Mouse (Mus musculus) lung, postnatal 0 days (tissue): ENCODE results near the gene Msmp. TPM values are rescaled to one million over a fixed set of nuclear protein-coding genes. Genes with fewer than 3 reads are reported as not detected.

Experiments used
- ATAC-seq: fragments of 200-750 bp; cut with Nextera tagmentation; 2 replicates; pipeline ENCODE4 v1.8.0; 2017; ENCODE audit warnings: moderate library complexity
- DNase-seq: peaks from one replicate; pipeline ENCODE4 v3.0.0-alpha.2; 2016; ENCODE audit warnings: low spot score
- H3K27ac ChIP-seq: fragments of 300-500 bp; sonication (generic); 2 replicates; pipeline ENCODE4 v1.5.1; 2014; ENCODE audit warnings: antibody characterized with exemption, mild to moderate bottlenecking, low read length, mixed read lengths
- H3K27me3 ChIP-seq: fragments of 300-500 bp; sonication (generic); replicated peaks from 2 replicates; pipeline ENCODE4 v1.6.1; 2014; ENCODE audit warnings: low read length, mixed read lengths; ENCODE audit not compliant: insufficient read depth
- H3K36me3 ChIP-seq: fragments of 300-500 bp; sonication (generic); 2 replicates; pipeline ENCODE4 v1.6.1; 2014; ENCODE audit warnings: low read length, mixed read lengths; ENCODE audit not compliant: insufficient read depth
- H3K4me1 ChIP-seq: fragments of 300-500 bp; sonication (generic); 2 replicates; pipeline ENCODE4 v1.6.1; 2014; ENCODE audit warnings: antibody characterized with exemption, low read depth, low read length, mixed read lengths; ENCODE audit not compliant: insufficient read depth
- H3K4me2 ChIP-seq: fragments of 300-500 bp; sonication (generic); replicated peaks from 2 replicates; pipeline ENCODE4 v1.6.1; 2014; ENCODE audit warnings: low read depth, mild to moderate bottlenecking, low read length, moderate library complexity, mixed read lengths
- H3K4me3 ChIP-seq: fragments of 300-500 bp; sonication (generic); 2 replicates; pipeline ENCODE4 v1.5.1; 2014; ENCODE audit warnings: low read depth, low read length
- H3K9ac ChIP-seq: fragments of 300-500 bp; sonication (generic); replicated peaks from 2 replicates; pipeline ENCODE4 v1.6.1; 2014; ENCODE audit warnings: low read depth, mild to moderate bottlenecking
- H3K9me3 ChIP-seq: fragments of 300-500 bp; sonication (generic); 2 replicates; pipeline ENCODE4 v1.6.1; 2016; ENCODE audit warnings: low read length, mixed read lengths
- CTCF ChIP-seq: IDR thresholded peaks from 2 replicates; pipeline ENCODE4 v1.5.1; 2016; ENCODE audit warnings: antibody characterized with exemption, mild to moderate bottlenecking
- EP300 ChIP-seq: IDR thresholded peaks from 2 replicates; pipeline ENCODE4 v1.6.1; 2016; ENCODE audit warnings: antibody characterized with exemption, mild to moderate bottlenecking, control low read depth
- WGBS: fragments of 180-500 bp; shearing (Covaris S2); extraction: QIAGEN DNeasy Blood & Tissue Kit; methylation state at CpG from one replicate; pipeline ENCODE4 v1.1.7; 2014; 5-methylcytosine and 5-hydroxymethylcytosine counted together
- polyA plus RNA-seq: library from polyadenylated mRNA; unstranded; fragments of >200 nt; fragmentation: Nextera tagmentation; extraction: Ambion mirVana; gene quantifications from 2 replicates; pipeline ENCODE4 v1.2.1, GENCODE M21; 2015

Gene Msmp
- polyA plus RNA-seq, 1 experiment from 2014 or later: 0.87 TPM

GRCm38 (mm10) chr4:43593453-43593852 lies 9.2 kb upstream of the Msmp start:
- DNase-seq (no peak), ATAC-seq (no peak)
- H3K4me3 ChIP-seq: no peak overlapping the region
- 44% methylated on average over 3 of the region's 3 CpGs for WGBS
- H3K4me1 ChIP-seq: no peaks in the 10 kb centered on the region
- H3K9me3 ChIP-seq: no peaks in the 10 kb centered on the region
- no peak overlapping the region for H3K4me2 ChIP-seq
- no peak overlapping the region for H3K9ac ChIP-seq
- TF ChIP-seq CTCF (no peak), EP300 (no peak)
- H3K36me3 ChIP-seq: no peaks in the 10 kb centered on the region
- H3K27ac ChIP-seq: no peak overlapping the region
- no peaks in the 10 kb centered on the region for H3K27me3 ChIP-seq

- WGBS: 71% methylated on average over 3 of the region's 3 CpGs
- no peak for ATAC-seq
- Histone ChIP-seq H3K4me3 (no peak overlapping the region), H3K36me3 (no peaks in the 10 kb centered on the region), H3K27me3 (no peaks in the 10 kb centered on the region), H3K9ac (no peak overlapping the region), H3K9me3 (no peaks in the 10 kb centered on the region), H3K4me1 (no peaks in the 10 kb centered on the region; the same call in 1 of the 2 replicates), H3K27ac (no peak overlapping the region), H3K4me2 (no peak overlapping the region)
- TF ChIP-seq CTCF: no peak
- no peak for TF ChIP-seq EP300
- DNase-seq: no peak
Observed at GRCm38 (mm10) chr4:43591961-43592360, 7.7 kb upstream of the Msmp start.

GRCm38 (mm10) chr4:43591543-43591942 lies 7.2 kb upstream of the Msmp start:
- H3K36me3 ChIP-seq: no peaks in the 10 kb centered on the region
- no peaks in the 10 kb centered on the region for H3K9me3 ChIP-seq
- ATAC-seq (no peak), DNase-seq (no peak)
- no peak overlapping the region for H3K4me2 ChIP-seq
- WGBS: 36% methylated on average over 5 of the region's 5 CpGs
- H3K4me3 ChIP-seq: no peak overlapping the region
- no peaks in the 10 kb centered on the region for H3K27me3 ChIP-seq
- H3K4me1 ChIP-seq: no peaks in the 10 kb centered on the region; the same call in 1 of the 2 replicates
- H3K27ac ChIP-seq: no peak overlapping the region
- H3K9ac ChIP-seq: no peak overlapping the region
- TF ChIP-seq EP300 (no peak), CTCF (no peak)

- 39% methylated on average over 7 of the region's 7 CpGs for WGBS
- ATAC-seq: peak; percentile 42; the same call in 1 of the 2 replicates
- TF ChIP-seq EP300: no peak
- TF ChIP-seq CTCF: no peak
Observed at GRCm38 (mm10) chr4:43587681-43588080, 3.4 kb upstream of the Msmp start.

GRCm38 (mm10) chr4:43586411-43586810 lies 2.1 kb upstream of the Msmp start:
- WGBS: 64% methylated on average over 8 of the region's 8 CpGs
- H3K4me3 ChIP-seq: no peak overlapping the region
- H3K9ac ChIP-seq: no peak overlapping the region
- TF ChIP-seq CTCF: no peak
- no peak for TF ChIP-seq EP300
- no peaks in the 10 kb centered on the region; the same call in 1 of the 2 replicates for H3K27me3 ChIP-seq
- H3K27ac ChIP-seq: no peak overlapping the region
- no peaks in the 10 kb centered on the region for H3K9me3 ChIP-seq
- no peak overlapping the region for H3K4me2 ChIP-seq
- no peak for DNase-seq
- H3K4me1 ChIP-seq: no peaks in the 10 kb centered on the region; the same call in 1 of the 2 replicates
- peaks cover 20% of the 10 kb centered on the region; the same call in 1 of the 2 replicates for H3K36me3 ChIP-seq
- no peak for ATAC-seq

More at GRCm38 (mm10) chr4:43587681-43588080, 3.4 kb upstream of the Msmp start:
- no peaks in the 10 kb centered on the region for H3K9me3 ChIP-seq
- H3K27me3 ChIP-seq: no peaks in the 10 kb centered on the region; the same call in 1 of the 2 replicates
- H3K4me2 ChIP-seq: no peak overlapping the region
- no peak overlapping the region for H3K4me3 ChIP-seq
- no peak overlapping the region for H3K9ac ChIP-seq
- no peak overlapping the region for H3K27ac ChIP-seq
- peaks cover 15% of the 10 kb centered on the region; the same call in 1 of the 2 replicates for H3K36me3 ChIP-seq
- no peak for DNase-seq
- H3K4me1 ChIP-seq: no peaks in the 10 kb centered on the region; the same call in 1 of the 2 replicates

- H3K9me3 ChIP-seq: no peaks in the 10 kb centered on the region
- H3K27ac ChIP-seq: no peak overlapping the region
- H3K9ac ChIP-seq: no peak overlapping the region
- WGBS: 38% methylated on average over 9 of the region's 10 CpGs
- H3K27me3 ChIP-seq: no peaks in the 10 kb centered on the region; the same call in 1 of the 2 replicates
- H3K36me3 ChIP-seq: peaks cover 25% of the 10 kb centered on the region; the same call in 1 of the 2 replicates
- no peak for TF ChIP-seq EP300
- no peaks in the 10 kb centered on the region; the same call in 1 of the 2 replicates for H3K4me1 ChIP-seq
- DNase-seq (no peak), ATAC-seq (no peak)
- H3K4me3 ChIP-seq: no peak overlapping the region
- no peak overlapping the region for H3K4me2 ChIP-seq
Observed at GRCm38 (mm10) chr4:43585682-43586081, 1.4 kb upstream of the Msmp start.

GRCm38 (mm10) chr4:43583421-43583820 lies 873 bp downstream of the Msmp start:
- Histone ChIP-seq H3K27me3 (no peaks in the 10 kb centered on the region; the same call in 1 of the 2 replicates), H3K9me3 (no peaks in the 10 kb centered on the region), H3K4me1 (peaks cover 6% of the 10 kb centered on the region; the same call in 1 of the 2 replicates), H3K4me3 (no peak overlapping the region), H3K36me3 (peaks cover 28% of the 10 kb centered on the region; the same call in 1 of the 2 replicates), H3K27ac (no peak overlapping the region), H3K4me2 (no peak overlapping the region), H3K9ac (no peak overlapping the region)
- no peak for ATAC-seq
- WGBS: 68% methylated on average over 7 of the region's 7 CpGs
- TF ChIP-seq EP300 (no peak), CTCF (no peak)
- no peak for DNase-seq
